Mouse (Mus musculus): ENCODE measurements around the gene Gars. TPM values are rescaled to one million over a fixed set of nuclear protein-coding genes. Genes with fewer than 3 reads are reported as not detected.

Gars gene
- polyA plus RNA-seq, 1 experiment from 2014 or later = 191 TPM

DNA sequence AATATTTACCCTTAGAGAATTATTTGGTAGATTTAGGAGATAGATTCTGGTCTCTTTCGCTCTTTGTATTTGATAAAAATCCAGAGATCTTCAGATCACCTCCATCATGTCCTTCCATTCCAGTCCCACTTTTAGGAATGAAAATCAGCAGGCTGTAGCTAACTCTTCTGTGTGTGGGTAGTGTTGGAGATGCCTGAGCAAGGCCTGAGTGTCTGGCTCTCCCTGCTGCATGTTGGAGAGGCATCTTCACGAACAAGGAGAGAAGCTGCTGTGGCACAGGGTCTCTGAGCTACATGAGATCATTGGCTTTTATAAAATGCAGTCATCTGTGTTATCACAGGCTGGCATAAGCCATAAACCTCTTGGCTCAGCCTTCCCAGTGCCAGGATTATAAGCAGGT is 28.1 kb downstream of the Gars start:
- no peak overlapping the region for H3K4me3 ChIP-seq (ENCODE audit: low read depth, low read length)
- H3K36me3 ChIP-seq (ENCODE audit: control insufficient read depth, insufficient read depth, low read length) = peaks cover 61% of the 10 kb centered on the region
- no peak overlapping the region for H3K27ac ChIP-seq (ENCODE audit: low read depth, low read length)
- 92% methylated on average over 2 of the region's 2 CpGs for WGBS
- no peaks in the 10 kb centered on the region for H3K4me1 ChIP-seq (ENCODE audit: control insufficient read depth, insufficient read depth, low read length)
- H3K27me3 ChIP-seq (ENCODE audit: control insufficient read depth, insufficient read depth, low read length) = no peaks in the 10 kb centered on the region
- H3K9ac ChIP-seq (replicated peaks; ENCODE audit: low read depth, low read length) = no peak overlapping the region
- ATAC-seq (ENCODE audit: low read depth) = no peak
- no peaks in the 10 kb centered on the region for H3K9me3 ChIP-seq (ENCODE audit: control insufficient read depth, low read length)
- no peak overlapping the region for H3K4me2 ChIP-seq (ENCODE audit: low read depth, low read length)

DNA sequence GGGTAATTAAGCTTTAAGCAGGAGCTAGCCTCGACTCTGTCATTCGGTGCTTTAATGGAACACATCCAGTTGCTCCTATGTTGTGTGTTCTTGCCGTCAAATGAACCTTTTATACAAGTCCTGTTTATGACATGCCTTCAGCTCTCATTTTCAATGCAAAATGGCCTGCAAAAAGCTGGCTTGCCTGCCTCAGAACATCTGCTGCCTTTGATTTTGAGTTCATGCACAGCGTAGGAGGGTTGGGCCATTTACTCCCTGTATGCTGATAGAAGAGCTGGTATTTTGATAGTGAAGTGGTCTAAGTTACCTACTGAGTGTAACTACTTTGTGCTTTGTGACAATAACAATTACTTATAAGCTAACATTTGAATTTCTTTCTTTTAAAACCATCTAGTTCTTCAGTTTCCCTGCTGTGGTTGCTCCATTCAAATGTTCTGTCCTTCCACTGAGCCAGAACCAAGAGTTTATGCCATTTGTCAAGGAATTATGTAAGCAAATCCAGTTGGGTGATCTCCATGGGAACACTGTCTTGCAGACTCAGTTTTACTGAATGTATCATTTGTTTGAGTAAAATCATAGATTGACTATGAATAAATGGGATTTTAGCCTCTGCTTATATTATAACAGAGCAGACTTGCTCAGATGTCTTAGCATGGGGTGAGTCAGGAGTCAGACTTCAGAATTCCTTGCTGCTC is 38.9 kb downstream of the Gars start:
- Histone ChIP-seq H3K27me3 (ENCODE audit: control insufficient read depth, insufficient read depth, low read length) (no peaks in the 10 kb centered on the region), H3K36me3 (ENCODE audit: control insufficient read depth, insufficient read depth, low read length) (peaks cover 56% of the 10 kb centered on the region), H3K27ac (ENCODE audit: low read depth, low read length) (no peak overlapping the region), H3K9me3 (ENCODE audit: control insufficient read depth, low read length) (no peaks in the 10 kb centered on the region), H3K4me2 (ENCODE audit: low read depth, low read length) (no peak overlapping the region), H3K9ac (replicated peaks; ENCODE audit: low read depth, low read length) (no peak overlapping the region), H3K4me3 (ENCODE audit: low read depth, low read length) (no peak overlapping the region), H3K4me1 (ENCODE audit: control insufficient read depth, insufficient read depth, low read length) (no peaks in the 10 kb centered on the region)
- ATAC-seq (ENCODE audit: low read depth) = no peak
- 60% methylated on average over 4 of the region's 4 CpGs for WGBS

DNA sequence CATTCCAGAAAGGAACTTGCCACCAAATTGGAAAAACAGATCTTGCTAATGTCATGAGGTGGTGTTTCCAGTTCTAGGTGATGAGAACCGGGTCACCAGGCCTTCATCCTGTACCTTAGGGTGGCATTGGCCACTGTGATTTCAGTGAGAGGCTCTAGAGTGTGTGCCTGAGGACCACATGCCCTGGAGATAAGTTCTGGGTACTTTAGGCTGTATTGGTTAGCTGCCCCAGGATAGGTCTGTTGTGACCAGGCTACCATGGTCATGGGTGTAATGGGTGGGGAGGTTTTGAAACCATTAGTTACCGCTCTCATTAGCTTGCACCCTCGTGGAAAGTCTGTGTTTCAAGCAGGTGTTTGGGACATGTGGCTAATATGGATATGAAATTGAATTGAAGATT is 43.6 kb downstream of the Gars start:
- H3K36me3 ChIP-seq (ENCODE audit: control insufficient read depth, insufficient read depth, low read length) = peaks cover 29% of the 10 kb centered on the region
- no peak overlapping the region for H3K9ac ChIP-seq (replicated peaks; ENCODE audit: low read depth, low read length)
- H3K4me3 ChIP-seq (ENCODE audit: low read depth, low read length) = no peak overlapping the region
- H3K27ac ChIP-seq (ENCODE audit: low read depth, low read length) = no peak overlapping the region
- ATAC-seq (ENCODE audit: low read depth) = no peak
- H3K4me2 ChIP-seq (ENCODE audit: low read depth, low read length) = no peak overlapping the region
- WGBS = 94% methylated on average over 3 of the region's 3 CpGs
- no peaks in the 10 kb centered on the region for H3K27me3 ChIP-seq (ENCODE audit: control insufficient read depth, insufficient read depth, low read length)
- H3K4me1 ChIP-seq (ENCODE audit: control insufficient read depth, insufficient read depth, low read length) = no peaks in the 10 kb centered on the region
- H3K9me3 ChIP-seq (ENCODE audit: control insufficient read depth, low read length) = no peaks in the 10 kb centered on the region

DNA sequence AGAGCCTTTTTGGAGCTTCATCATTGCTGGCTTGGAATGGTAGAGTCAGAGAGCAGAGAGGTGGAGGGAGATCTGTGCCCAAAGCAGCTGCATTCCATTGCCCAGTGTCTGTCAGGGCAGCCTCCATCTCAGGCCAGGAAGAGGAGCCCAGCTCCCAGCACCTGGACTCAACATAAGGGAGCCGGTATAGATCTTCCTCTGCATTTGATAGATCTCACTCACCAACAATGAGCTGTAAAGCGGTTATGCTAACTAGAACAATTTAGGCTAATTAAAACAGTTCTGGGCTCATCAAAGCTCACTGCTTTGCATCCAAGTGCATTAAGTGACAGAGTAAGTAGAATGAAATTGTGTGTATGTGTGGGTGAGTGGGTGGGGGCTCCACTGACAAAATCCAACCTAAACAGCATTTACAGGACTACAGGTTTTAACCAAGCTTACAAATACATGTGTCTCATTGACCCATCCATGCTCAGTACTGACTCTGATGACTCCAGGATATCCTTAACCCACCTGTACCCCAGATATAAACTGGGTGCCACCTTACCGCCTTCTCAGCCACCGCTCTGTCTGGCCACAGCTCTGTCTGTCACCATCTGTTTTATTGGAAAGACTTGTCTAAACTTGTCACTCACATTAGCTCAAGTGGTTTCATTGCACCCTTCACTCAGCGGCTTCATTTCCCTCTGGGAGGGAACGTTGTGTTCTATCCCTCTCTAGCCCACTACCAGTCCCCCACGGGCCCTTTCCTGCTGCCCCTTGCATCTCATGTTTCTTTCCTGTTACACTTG is 44.6 kb downstream of the Gars start:
- 71% methylated on average over 7 of the region's 7 CpGs for WGBS

GRCm38 (mm10) chr6:55087355-55087754 is 49.5 kb downstream of the Gars start:
- H3K27ac ChIP-seq (ENCODE audit: low read depth, low read length) = no peak overlapping the region
- H3K9ac ChIP-seq (replicated peaks; ENCODE audit: low read depth, low read length) = no peak overlapping the region
- H3K4me3 ChIP-seq (ENCODE audit: low read depth, low read length) = no peak overlapping the region
- H3K36me3 ChIP-seq (ENCODE audit: control insufficient read depth, insufficient read depth, low read length) = no peaks in the 10 kb centered on the region
- 60% methylated on average over 4 of the region's 4 CpGs for WGBS
- no peak overlapping the region for H3K4me2 ChIP-seq (ENCODE audit: low read depth, low read length)
- H3K4me1 ChIP-seq (ENCODE audit: control insufficient read depth, insufficient read depth, low read length) = no peaks in the 10 kb centered on the region
- no peaks in the 10 kb centered on the region for H3K9me3 ChIP-seq (ENCODE audit: control insufficient read depth, low read length)
- no peak for ATAC-seq (ENCODE audit: low read depth)
- H3K27me3 ChIP-seq (ENCODE audit: control insufficient read depth, insufficient read depth, low read length) = no peaks in the 10 kb centered on the region

More for the DNA sequence above, 44.6 kb downstream of the Gars start:
- no peak overlapping the region for H3K27ac ChIP-seq (ENCODE audit: low read depth, low read length)
- 0 out of 2 replicates have a peak, but pooled peaks have one; percentile 32 for ATAC-seq (ENCODE audit: low read depth)
- peaks cover 26% of the 10 kb centered on the region for H3K36me3 ChIP-seq (ENCODE audit: control insufficient read depth, insufficient read depth, low read length)
- H3K4me2 ChIP-seq (ENCODE audit: low read depth, low read length) = no peak overlapping the region
- no peak overlapping the region for H3K9ac ChIP-seq (replicated peaks; ENCODE audit: low read depth, low read length)
- H3K4me1 ChIP-seq (ENCODE audit: control insufficient read depth, insufficient read depth, low read length) = no peaks in the 10 kb centered on the region
- no peaks in the 10 kb centered on the region for H3K27me3 ChIP-seq (ENCODE audit: control insufficient read depth, insufficient read depth, low read length)
- no peaks in the 10 kb centered on the region for H3K9me3 ChIP-seq (ENCODE audit: control insufficient read depth, low read length)
- no peak overlapping the region for H3K4me3 ChIP-seq (ENCODE audit: low read depth, low read length)

DNA sequence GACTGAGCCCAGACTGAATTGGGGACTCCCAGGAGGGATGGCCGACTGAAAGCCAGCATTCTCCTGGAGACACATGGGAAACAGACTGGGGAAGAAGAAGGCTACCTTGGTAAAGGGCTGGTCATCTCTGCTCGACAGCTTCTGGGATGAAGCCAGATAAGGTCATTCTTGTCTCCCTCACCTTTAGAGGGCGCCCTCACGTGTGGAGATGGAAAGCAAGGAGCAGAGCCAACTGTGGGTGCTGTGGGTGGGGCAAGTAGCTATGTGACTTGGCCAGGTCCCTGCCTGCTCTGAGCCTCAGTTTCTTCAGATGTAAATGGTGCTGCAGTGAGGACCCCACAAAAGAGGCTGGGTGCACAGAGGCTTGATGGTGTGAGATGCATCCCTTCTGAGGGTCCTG is 52.8 kb downstream of the Gars start:
- no peak overlapping the region for H3K4me3 ChIP-seq (ENCODE audit: low read depth, low read length)
- no peak overlapping the region for H3K4me2 ChIP-seq (ENCODE audit: low read depth, low read length)
- no peak overlapping the region for H3K9ac ChIP-seq (replicated peaks; ENCODE audit: low read depth, low read length)
- no peaks in the 10 kb centered on the region for H3K9me3 ChIP-seq (ENCODE audit: control insufficient read depth, low read length)
- no peak overlapping the region for H3K27ac ChIP-seq (ENCODE audit: low read depth, low read length)
- WGBS = 35% methylated on average over 4 of the region's 4 CpGs
- H3K27me3 ChIP-seq (ENCODE audit: control insufficient read depth, insufficient read depth, low read length) = no peaks in the 10 kb centered on the region
- no peak for ATAC-seq (ENCODE audit: low read depth)
- H3K36me3 ChIP-seq (ENCODE audit: control insufficient read depth, insufficient read depth, low read length) = no peaks in the 10 kb centered on the region
- no peaks in the 10 kb centered on the region for H3K4me1 ChIP-seq (ENCODE audit: control insufficient read depth, insufficient read depth, low read length)

DNA sequence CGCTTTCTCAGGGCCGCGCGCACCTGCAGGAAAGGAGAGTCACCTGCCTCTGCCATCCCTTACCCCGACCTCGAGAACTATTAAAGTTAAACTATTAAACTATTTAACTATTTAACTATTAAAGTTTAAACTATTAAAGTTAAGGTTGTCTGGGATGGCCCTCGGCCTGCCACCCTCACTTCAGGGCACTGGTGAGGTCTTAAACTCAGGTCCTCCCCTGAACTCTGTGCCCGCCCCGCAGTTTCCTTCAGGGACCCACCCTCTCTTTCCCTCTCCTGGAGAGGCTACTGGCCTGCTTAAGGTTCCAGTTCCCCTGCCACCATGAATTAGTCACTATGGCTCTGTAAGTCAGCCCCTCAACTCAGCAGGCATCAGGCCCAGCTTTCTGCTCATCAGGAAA is 53.6 kb downstream of the Gars start:
- H3K9me3 ChIP-seq (ENCODE audit: control insufficient read depth, low read length) = no peaks in the 10 kb centered on the region
- H3K36me3 ChIP-seq (ENCODE audit: control insufficient read depth, insufficient read depth, low read length) = no peaks in the 10 kb centered on the region
- no peak for ATAC-seq (ENCODE audit: low read depth)
- H3K27ac ChIP-seq (ENCODE audit: low read depth, low read length) = no peak overlapping the region
- no peaks in the 10 kb centered on the region for H3K27me3 ChIP-seq (ENCODE audit: control insufficient read depth, insufficient read depth, low read length)
- H3K4me2 ChIP-seq (ENCODE audit: low read depth, low read length) = no peak overlapping the region
- WGBS = 90% methylated on average over 9 of the region's 9 CpGs
- H3K9ac ChIP-seq (replicated peaks; ENCODE audit: low read depth, low read length) = no peak overlapping the region
- no peaks in the 10 kb centered on the region for H3K4me1 ChIP-seq (ENCODE audit: control insufficient read depth, insufficient read depth, low read length)
- no peak overlapping the region for H3K4me3 ChIP-seq (ENCODE audit: low read depth, low read length)

DNA sequence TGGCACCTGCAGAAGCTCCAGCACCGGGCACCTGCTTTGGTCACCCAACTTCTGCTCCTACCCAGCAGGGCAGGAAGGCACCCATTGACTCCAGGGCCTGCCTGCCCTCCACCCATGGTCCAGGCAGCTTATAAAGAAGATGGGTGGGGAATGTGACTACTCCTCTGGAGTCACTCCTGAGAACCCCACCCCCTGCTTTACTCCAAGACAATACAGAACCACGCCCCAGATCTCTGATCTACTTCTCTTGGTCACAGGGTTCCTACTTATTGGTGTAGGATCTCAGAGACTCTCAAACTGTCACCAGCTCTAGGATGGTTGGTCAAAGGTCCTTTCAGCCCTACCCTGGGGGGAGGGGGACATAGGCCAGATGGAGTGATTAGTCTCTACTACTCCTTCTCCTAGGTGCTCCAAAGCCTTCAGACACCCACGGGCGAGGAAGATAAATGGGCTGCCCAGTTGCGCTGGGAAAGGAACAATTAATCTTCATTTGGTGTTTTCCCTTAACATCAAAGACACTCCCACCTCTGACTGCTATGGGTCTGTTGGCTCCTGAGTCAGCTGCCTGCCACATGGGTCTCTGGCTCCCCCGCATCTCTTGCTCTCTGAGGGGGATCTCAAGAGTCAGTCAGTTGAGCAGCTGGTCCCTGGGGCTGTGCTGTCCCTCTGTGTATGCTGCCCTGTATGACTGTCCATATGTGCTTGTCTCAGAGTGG is 55.8 kb downstream of the Gars start:
- H3K9me3 ChIP-seq (ENCODE audit: control insufficient read depth, low read length) = no peaks in the 10 kb centered on the region
- no peak overlapping the region for H3K4me2 ChIP-seq (ENCODE audit: low read depth, low read length)
- no peak overlapping the region for H3K4me3 ChIP-seq (ENCODE audit: low read depth, low read length)
- H3K27me3 ChIP-seq (ENCODE audit: control insufficient read depth, insufficient read depth, low read length) = no peaks in the 10 kb centered on the region
- ATAC-seq (ENCODE audit: low read depth) = peak; percentile 11; the same call in 1 of the 2 replicates
- no peak overlapping the region for H3K9ac ChIP-seq (replicated peaks; ENCODE audit: low read depth, low read length)
- H3K27ac ChIP-seq (ENCODE audit: low read depth, low read length) = no peak overlapping the region
- H3K4me1 ChIP-seq (ENCODE audit: control insufficient read depth, insufficient read depth, low read length) = no peaks in the 10 kb centered on the region
- 48% methylated on average over 6 of the region's 6 CpGs for WGBS
- H3K36me3 ChIP-seq (ENCODE audit: control insufficient read depth, insufficient read depth, low read length) = no peaks in the 10 kb centered on the region

DNA sequence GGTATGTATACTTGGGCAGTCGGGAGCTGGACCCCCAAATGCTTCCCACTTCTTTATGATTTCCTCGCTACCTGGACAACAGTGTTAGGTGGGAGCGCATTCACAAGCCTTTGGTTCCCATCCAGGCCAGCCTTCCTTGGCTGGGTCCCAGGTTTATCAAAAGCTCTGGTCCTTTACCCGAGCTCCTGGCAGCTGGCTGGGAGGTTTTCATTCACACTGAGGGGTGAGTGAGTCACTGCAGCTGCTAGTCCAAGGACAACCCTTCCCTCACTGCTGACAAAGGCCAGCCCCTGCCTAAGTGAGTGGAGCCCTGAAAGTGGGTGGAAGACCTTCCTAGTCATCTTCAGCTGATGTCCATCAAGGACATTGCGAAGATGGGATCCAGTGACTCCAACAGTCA is 60.2 kb downstream of the Gars start:
- Histone ChIP-seq H3K4me3 (ENCODE audit: low read depth, low read length) (no peak overlapping the region), H3K4me1 (ENCODE audit: control insufficient read depth, insufficient read depth, low read length) (no peaks in the 10 kb centered on the region), H3K9ac (replicated peaks; ENCODE audit: low read depth, low read length) (no peak overlapping the region), H3K27me3 (ENCODE audit: control insufficient read depth, insufficient read depth, low read length) (no peaks in the 10 kb centered on the region), H3K36me3 (ENCODE audit: control insufficient read depth, insufficient read depth, low read length) (no peaks in the 10 kb centered on the region), H3K9me3 (ENCODE audit: control insufficient read depth, low read length) (no peaks in the 10 kb centered on the region), H3K27ac (ENCODE audit: low read depth, low read length) (no peak overlapping the region), H3K4me2 (ENCODE audit: low read depth, low read length) (no peak overlapping the region)
- WGBS = 74% methylated on average over 5 of the region's 5 CpGs
- ATAC-seq (ENCODE audit: low read depth) = no peak
